Mouse (Mus musculus) E14TG2a.4 (cell line): ENCODE results near the gene Ust.

Experiments
- CTCF ChIP-seq: conservative IDR thresholded peaks from 2 replicates; pipeline ENCODE4 v1.5.1; 2014; ENCODE audit warnings: low read length
- POU5F1 ChIP-seq: IDR thresholded peaks from 2 replicates; pipeline ENCODE4 v1.6.1; 2014; ENCODE audit warnings: low read length, borderline replicate concordance

GRCm38 (mm10) chr10:8561366-8561765, 42.7 kb upstream of the Ust start:
- no peak for TF ChIP-seq CTCF
- no peak for TF ChIP-seq POU5F1
